Mouse (Mus musculus) neutrophil, adult 65 days (primary cell): ENCODE data around the gene Vmn2r63. TPM values are rescaled to one million over a fixed set of nuclear protein-coding genes. Genes with fewer than 3 reads are reported as not detected.

Source experiments
- total RNA-seq: library from RNA; stranded (reverse); gene quantifications from 2 replicates; pipeline ENCODE4 v1.2.4, GENCODE M21; 2023

Gene Vmn2r63
- not detected in 2 replicates for total RNA-seq

DNA sequence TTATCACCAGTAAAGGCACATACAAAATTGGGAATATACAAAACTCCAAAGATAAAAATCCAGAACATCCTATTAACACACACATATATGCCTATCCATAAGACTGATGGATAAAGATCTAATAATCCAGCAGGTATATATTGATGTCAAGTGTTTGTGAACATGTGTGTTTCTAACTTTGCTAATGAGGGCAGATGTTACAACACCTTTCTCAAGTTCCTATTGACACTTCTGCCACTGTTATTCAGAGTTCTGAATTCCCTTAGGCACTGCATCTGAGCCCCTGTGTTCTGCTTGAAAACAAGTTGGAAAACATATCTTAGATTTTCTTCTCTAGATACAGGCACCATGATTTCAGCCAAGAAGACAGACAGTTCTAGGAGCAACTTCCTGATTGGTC, at the start of gene Vmn2r63:
Gene Vmn2r63 (minus strand): TSS at position 101 of the 400 bp plus-strand sequence.

DNA sequence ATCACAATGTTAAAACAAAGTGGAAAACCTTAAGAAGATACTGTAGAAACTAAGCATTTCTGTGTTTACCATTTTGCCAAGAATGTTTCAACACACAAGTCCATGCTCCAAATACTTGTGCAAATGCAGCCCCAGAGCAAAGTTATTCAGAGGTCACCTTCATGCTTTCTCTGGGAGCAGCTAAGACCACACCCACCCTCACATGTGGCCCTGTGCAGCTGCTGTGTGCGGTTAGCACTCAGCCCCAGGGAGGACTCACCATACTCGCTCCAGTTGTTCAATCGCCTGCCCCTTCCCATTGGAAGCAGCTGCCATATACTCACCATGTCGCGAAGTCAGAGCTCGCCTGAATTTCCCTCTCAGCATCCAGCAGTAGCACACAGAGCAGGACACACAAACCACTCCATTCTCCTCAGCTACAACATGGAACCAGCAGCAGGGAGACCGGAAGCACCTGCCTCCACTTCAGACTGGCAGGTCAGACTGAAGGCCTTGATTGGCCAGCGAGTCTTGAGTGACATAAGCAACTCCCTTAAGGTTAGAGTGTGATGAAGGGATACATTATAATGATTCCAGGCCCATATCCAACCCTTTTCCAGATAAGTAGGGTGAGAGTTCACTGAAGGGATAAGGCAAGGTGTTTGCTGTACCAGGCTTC, 66.7 kb downstream of the Vmn2r63 start, which contains the start of gene Gm2381:
Gene Gm2381 (minus strand): TSS at position 434 of the 658 bp plus-strand sequence.

Other genes starting within 250 kb of the Vmn2r63 start
- gene Zfp975, start 241.1 kb downstream of the Vmn2r63 start, total RNA-seq: 0.41 and 0.73 TPM in 2 replicates
- not detected in 2 replicates for gene Gm17067, start 206.8 kb downstream of the Vmn2r63 start, total RNA-seq
- not detected in 2 replicates for gene Vmn2r62, start 140.3 kb downstream of the Vmn2r63 start, total RNA-seq
- not detected in 2 replicates for gene Gm2381, start 66.6 kb downstream of the Vmn2r63 start, total RNA-seq
- gene Gm9268, start 84.9 kb upstream of the Vmn2r63 start, total RNA-seq: not detected in 2 replicates
- 0.95 TPM in 1 of 2 replicates, not detected in the other for gene Zfp936, start 180.4 kb upstream of the Vmn2r63 start, total RNA-seq